Mouse (Mus musculus) intestine, postnatal 0 days (tissue): ENCODE data around the gene Txndc11. TPM values are rescaled to one million over a fixed set of nuclear protein-coding genes. Genes with fewer than 3 reads are reported as not detected.

Experiments used
- ATAC-seq: fragments of 200-750 bp; cut with Nextera tagmentation; 2 replicates; pipeline ENCODE4 v1.8.0; 2017; ENCODE audit warnings: mild to moderate bottlenecking, moderate TSS enrichment, moderate library complexity
- H3K27ac ChIP-seq: fragments of 300-500 bp; sonication (generic); 2 replicates; pipeline ENCODE4 v1.5.1; 2014; ENCODE audit warnings: mild to moderate bottlenecking, low read depth, low read length, moderate library complexity
- H3K27me3 ChIP-seq: fragments of 300-500 bp; sonication (generic); replicated peaks from 2 replicates; pipeline ENCODE4 v1.6.1; 2014; ENCODE audit warnings: low read length, mixed read lengths; ENCODE audit not compliant: control insufficient read depth, insufficient read depth
- H3K36me3 ChIP-seq: fragments of 300-500 bp; sonication (generic); 2 replicates; pipeline ENCODE4 v1.6.1; 2014; ENCODE audit warnings: mild to moderate bottlenecking, moderate library complexity; ENCODE audit not compliant: control insufficient read depth, insufficient read depth
- H3K4me1 ChIP-seq: fragments of 300-500 bp; sonication (generic); replicated peaks from 2 replicates; pipeline ENCODE4 v1.6.1; 2014; ENCODE audit warnings: antibody characterized with exemption, low read length, mixed read lengths; ENCODE audit not compliant: control insufficient read depth, insufficient read depth
- H3K4me2 ChIP-seq: fragments of 300-500 bp; sonication (generic); replicated peaks from 2 replicates; pipeline ENCODE4 v1.6.1; 2014; ENCODE audit warnings: low read depth, mild to moderate bottlenecking, moderate library complexity
- H3K4me3 ChIP-seq: fragments of 300-500 bp; sonication (generic); 2 replicates; pipeline ENCODE4 v1.5.1; 2014; ENCODE audit warnings: low read depth, low read length
- H3K9ac ChIP-seq: fragments of 300-500 bp; sonication (generic); 2 replicates; pipeline ENCODE4 v1.6.1; 2014; ENCODE audit warnings: mild to moderate bottlenecking, low read depth, low read length
- H3K9me3 ChIP-seq: fragments of 300-500 bp; sonication (generic); 2 replicates; pipeline ENCODE4 v1.6.1; 2016; ENCODE audit warnings: mixed run types; ENCODE audit not compliant: control insufficient read depth
- CTCF ChIP-seq: sonication (generic); IDR thresholded peaks from 2 replicates; pipeline ENCODE4 v1.5.1; 2016; ENCODE audit warnings: low read depth, mild to moderate bottlenecking, control low read depth, antibody characterized with exemption, moderate library complexity
- WGBS: fragments of 180-500 bp; shearing (Covaris S2); extraction: QIAGEN DNeasy Blood & Tissue Kit; methylation state at CpG from one replicate; pipeline ENCODE4 v1.1.7; 2014; 5-methylcytosine and 5-hydroxymethylcytosine counted together
- polyA plus RNA-seq: library from polyadenylated mRNA; unstranded; fragments of >200 nt; fragmentation: Nextera tagmentation; extraction: Ambion mirVana; gene quantifications from 2 replicates; pipeline ENCODE4 v1.2.1, GENCODE M21; 2015

The Txndc11 gene
- polyA plus RNA-seq, 1 experiment from 2014 or later = 26.8 TPM

DNA sequence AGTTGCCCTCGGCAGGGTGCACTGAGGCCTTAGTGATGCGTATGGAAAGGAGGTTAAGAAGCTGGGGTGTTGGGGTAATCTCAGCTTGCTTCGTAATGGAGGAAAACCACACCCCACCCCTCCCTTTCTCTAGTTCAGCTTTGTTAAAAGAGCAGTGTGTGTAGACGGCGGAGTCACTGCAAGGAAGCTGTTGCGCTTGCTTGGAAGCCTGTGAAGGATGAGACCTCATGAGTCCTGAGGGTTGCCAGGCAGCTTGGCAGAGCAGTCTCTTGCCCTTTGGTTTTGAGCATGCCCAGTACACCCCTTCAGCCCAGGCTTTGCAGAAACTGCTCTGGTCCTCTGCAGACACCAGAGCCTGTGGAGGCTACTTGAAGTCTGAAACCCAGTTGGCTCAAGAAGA is 61.4 kb downstream of the Txndc11 start:
- Histone ChIP-seq H3K4me1 (peaks cover 8% of the 10 kb centered on the region), H3K27ac (no peak overlapping the region), H3K4me2 (no peak overlapping the region), H3K4me3 (no peak overlapping the region), H3K9me3 (no peaks in the 10 kb centered on the region), H3K9ac (no peak overlapping the region), H3K27me3 (no peaks in the 10 kb centered on the region), H3K36me3 (peaks cover 42% of the 10 kb centered on the region)
- TF ChIP-seq CTCF = no peak
- no peak for ATAC-seq
- WGBS = 74% methylated on average over 6 of the region's 6 CpGs

GRCm38 (mm10) chr16:11072454-11072853 is 62.0 kb downstream of the Txndc11 start:
- no peak for TF ChIP-seq CTCF
- H3K27ac ChIP-seq = no peak overlapping the region; the same call in 1 of the 2 replicates
- H3K36me3 ChIP-seq = peaks cover 38% of the 10 kb centered on the region
- H3K4me3 ChIP-seq = no peak overlapping the region
- 86% methylated on average over 8 of the region's 8 CpGs for WGBS
- H3K9me3 ChIP-seq = no peaks in the 10 kb centered on the region
- H3K4me2 ChIP-seq = no peak overlapping the region
- no peaks in the 10 kb centered on the region for H3K27me3 ChIP-seq
- peaks cover 8% of the 10 kb centered on the region for H3K4me1 ChIP-seq
- no peak overlapping the region for H3K9ac ChIP-seq
- ATAC-seq = no peak

DNA sequence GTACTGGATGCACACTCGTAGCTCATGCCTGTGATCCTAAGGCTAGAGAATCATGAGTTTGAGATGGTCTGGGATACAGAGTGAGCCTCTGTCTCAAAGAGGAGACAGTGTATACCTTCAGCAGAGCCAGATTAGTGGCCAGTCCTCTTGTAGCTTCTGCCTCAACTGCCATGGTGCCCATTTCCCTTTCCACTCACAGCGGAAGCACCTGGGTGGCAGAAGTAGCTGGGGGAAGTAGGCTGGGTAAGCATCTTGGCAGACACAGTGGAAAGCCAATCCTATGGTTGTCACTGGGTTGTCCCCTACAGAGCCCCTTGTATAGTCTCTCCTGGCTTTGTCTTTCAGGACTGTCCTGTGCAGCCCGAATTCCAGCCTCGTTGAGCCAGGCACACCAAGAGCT is 62.6 kb downstream of the Txndc11 start:
- no peak overlapping the region for H3K9ac ChIP-seq
- H3K27me3 ChIP-seq = no peaks in the 10 kb centered on the region
- peaks cover 8% of the 10 kb centered on the region for H3K4me1 ChIP-seq
- H3K27ac ChIP-seq = no peak overlapping the region
- H3K4me3 ChIP-seq = no peak overlapping the region
- no peak for ATAC-seq
- no peak overlapping the region for H3K4me2 ChIP-seq
- H3K9me3 ChIP-seq = no peaks in the 10 kb centered on the region
- 85% methylated on average over 4 of the region's 4 CpGs for WGBS
- H3K36me3 ChIP-seq = peaks cover 34% of the 10 kb centered on the region
- no peak for TF ChIP-seq CTCF

GRCm38 (mm10) chr16:11071176-11071575 is 63.3 kb downstream of the Txndc11 start:
- 85% methylated on average over 5 of the region's 5 CpGs for WGBS
- no peak for TF ChIP-seq CTCF

DNA sequence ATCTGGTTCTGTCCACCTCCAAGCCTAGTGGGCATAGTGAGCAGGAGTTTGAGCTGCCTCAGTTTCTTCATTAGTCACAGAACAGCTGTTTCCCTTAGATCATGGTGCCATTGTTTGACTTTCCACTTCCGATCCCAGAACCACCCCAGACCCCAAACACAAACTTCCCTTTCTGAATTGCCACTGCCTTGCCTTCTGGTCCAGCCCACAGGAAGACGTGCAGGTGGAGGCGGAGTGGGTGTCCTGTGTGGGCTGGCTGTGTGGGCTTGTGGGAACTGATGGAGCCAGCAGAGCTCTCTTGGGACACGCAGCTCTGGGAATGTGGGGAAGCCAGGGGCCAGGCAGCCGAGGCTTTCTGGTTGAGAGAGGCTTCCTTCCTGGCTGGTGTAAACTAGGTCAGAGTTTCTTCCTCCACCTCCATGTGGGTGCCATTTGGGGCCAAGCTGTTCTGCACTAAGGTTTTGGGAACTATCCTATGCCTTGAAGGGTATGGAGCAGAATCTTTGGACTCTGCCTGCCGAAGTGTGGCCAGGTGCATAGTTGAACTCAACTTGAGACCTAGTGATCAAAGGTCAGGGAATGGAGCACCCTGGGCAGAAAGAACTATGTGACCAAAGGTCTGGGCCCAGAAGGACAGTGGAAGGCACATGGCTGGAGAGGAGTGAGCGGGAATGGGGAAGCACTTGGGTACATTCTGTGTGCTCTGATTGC is 64.6 kb downstream of the Txndc11 start:
- Histone ChIP-seq H3K4me2 (0 out of 2 replicates have a peak overlapping the region, but pooled peaks have one; percentile 24), H3K27me3 (no peaks in the 10 kb centered on the region), H3K27ac (peak overlapping the region; percentile 41), H3K4me1 (peaks cover 12% of the 10 kb centered on the region), H3K9ac (no peak overlapping the region), H3K9me3 (no peaks in the 10 kb centered on the region), H3K4me3 (no peak overlapping the region), H3K36me3 (peaks cover 14% of the 10 kb centered on the region)
- no peak for ATAC-seq
- 45% methylated on average over 7 of the region's 7 CpGs for WGBS
- no peak for TF ChIP-seq CTCF

More at GRCm38 (mm10) chr16:11071176-11071575, 63.3 kb downstream of the Txndc11 start:
- Histone ChIP-seq H3K27ac (no peak overlapping the region), H3K27me3 (no peaks in the 10 kb centered on the region), H3K4me3 (no peak overlapping the region), H3K36me3 (peaks cover 27% of the 10 kb centered on the region), H3K9me3 (no peaks in the 10 kb centered on the region), H3K4me1 (peaks cover 8% of the 10 kb centered on the region), H3K9ac (no peak overlapping the region), H3K4me2 (no peak overlapping the region)
- no peak for ATAC-seq

DNA sequence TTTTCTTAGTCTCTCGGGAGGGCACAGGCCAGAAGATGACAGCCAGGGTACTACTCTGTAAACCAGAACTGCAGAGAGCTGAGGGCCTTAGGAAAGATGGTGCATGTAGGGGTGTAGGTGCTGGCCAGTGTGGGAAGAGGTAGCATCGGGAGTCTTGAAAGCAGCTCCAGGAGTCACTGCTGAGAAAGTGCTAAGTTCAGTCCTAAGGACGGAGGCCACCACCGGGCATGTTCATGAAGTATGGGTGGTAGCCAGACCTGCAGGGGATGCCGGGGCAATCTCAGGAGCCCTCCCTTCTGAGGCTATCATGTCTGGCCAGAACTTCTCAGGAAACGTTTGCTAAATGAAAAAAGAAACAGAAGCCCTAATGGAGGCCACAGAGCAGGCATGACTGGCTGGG is 65.2 kb downstream of the Txndc11 start:
- Histone ChIP-seq H3K9ac (no peak overlapping the region), H3K4me2 (0 out of 2 replicates have a peak overlapping the region, but pooled peaks have one; percentile 24), H3K27ac (no peak overlapping the region; the same call in 1 of the 2 replicates), H3K36me3 (peaks cover 8% of the 10 kb centered on the region), H3K27me3 (no peaks in the 10 kb centered on the region), H3K9me3 (no peaks in the 10 kb centered on the region), H3K4me1 (peaks cover 12% of the 10 kb centered on the region), H3K4me3 (no peak overlapping the region)
- TF ChIP-seq CTCF = no peak
- 57% methylated on average over 6 of the region's 6 CpGs for WGBS
- no peak for ATAC-seq
